Mouse (Mus musculus): ENCODE results near the gene Snta1.

Snta1 gene

DNA sequence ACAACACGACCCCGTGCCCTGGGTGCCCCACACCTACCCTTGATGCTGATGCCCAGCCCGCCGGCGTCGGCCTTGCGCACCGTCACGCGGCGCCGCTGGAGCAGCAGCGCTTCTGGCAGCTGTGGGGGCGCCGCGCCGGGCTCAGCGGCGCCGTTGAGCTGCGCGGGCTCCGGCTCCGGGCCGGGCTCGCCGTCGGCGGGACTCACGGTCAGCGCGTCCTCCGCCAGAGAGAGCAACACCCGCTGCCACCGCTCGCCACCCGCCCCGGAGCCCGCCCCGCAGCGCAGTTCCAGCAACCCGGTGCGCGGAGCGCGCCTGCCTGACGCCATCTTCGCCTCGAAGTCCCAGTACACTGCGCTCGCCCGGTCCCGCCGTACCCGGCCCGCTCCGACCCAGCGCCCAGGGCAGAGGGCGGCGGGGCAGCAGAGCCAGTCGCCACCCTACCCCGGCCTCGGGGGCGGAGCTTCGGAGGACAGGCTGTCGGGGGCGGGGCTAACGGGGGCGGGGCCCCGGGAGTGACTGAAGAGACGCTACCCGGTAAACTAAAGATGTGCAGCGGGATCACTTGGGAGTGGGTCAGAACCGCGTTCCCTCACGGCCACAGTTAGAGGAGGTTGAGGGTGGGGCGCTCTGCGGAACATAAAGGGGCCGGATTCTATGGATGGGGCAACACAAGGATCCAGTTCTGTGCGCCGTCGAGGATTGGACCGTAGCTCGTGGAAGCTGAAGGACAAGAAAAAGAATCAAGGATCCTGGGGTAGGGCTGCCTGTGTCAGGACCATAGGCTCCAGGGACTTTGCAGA is at the start of gene Snta1:
Gene Snta1, minus strand, starts transcription at position 457 of the 803 bp plus-strand sequence.
- DNase-seq (ENCODE audit: low spot score in 2 of 2): peak; percentile 71 to 78

GRCm38 (mm10) chr2:154456621-154457020 is 48.7 kb upstream of the Snta1 start:
- DNase-seq (ENCODE audit: low spot score in 2 of 2): no peak

DNA sequence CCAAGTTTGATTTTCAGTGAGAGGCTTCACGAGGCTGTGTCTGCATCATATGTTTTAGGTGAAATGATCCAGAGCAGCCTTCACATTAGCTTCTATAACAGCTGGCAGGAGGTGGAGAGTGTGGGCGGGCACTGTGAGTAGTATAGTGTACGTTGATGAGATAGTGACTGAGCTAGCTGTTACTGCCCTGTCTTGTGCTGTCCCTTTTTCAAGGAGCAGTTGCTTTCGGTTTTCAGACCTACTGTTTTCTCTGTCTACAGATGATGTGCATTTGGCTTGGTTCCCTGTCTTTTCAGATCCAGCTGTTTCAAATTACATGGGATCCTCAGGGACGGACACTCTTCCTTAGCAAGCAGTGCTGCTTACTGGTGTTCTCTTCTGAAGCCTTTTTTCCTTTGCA is 47.9 kb upstream of the Snta1 start:
- no peak for DNase-seq (ENCODE audit: low spot score in 2 of 2)

GRCm38 (mm10) chr2:154454605-154455004 is 46.7 kb upstream of the Snta1 start:
- no peak for DNase-seq (ENCODE audit: low spot score in 2 of 2)

- no peak for DNase-seq (ENCODE audit: low spot score in 2 of 2)
These were observed 46.2 kb upstream of the Snta1 start for GRCm38 (mm10) chr2:154454099-154454498.

DNA sequence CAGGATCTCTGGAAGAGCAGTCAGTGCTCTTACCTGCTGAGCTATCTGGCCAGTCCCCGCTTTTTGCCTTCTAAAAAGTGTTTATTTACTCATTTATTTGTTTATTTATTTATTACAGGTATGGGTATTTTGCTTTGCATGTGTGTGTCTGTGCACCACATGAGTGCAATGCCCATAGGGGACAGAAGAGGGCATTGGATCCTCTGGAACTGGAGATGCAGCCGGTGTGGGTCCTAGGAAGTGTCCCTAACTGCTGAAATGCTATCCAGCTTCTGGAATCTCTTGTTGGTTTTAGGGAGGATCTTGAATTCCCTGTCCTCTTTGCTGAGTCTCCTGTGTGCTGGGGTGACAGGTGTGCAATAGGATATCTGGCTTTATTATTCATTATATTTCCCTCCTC is 45.1 kb upstream of the Snta1 start:
- DNase-seq (ENCODE audit: low spot score in 2 of 2): no peak

GRCm38 (mm10) chr2:154448633-154449032 is 40.7 kb upstream of the Snta1 start:
- no peak for DNase-seq (ENCODE audit: low spot score in 2 of 2)

DNA sequence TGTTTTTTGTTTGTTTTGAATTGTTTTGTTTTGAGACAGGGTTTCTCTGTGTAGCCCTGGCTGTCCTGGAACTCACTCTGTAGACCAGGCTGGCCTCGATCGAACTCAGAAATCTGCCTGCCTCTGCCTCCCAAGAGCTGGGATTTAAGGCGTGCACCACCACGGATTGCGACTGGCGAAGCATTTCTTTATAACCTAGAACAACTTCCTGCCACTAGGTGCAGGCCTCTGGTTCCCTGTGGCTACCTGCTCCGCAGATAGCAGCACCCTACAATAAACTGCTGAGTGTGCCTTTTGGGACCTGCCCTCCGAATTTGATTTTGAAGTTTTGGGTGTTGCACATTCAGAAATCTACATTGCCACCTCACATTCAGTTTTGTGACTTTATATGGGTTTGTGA is 39.9 kb upstream of the Snta1 start:
- DNase-seq (ENCODE audit: low spot score in 2 of 2): no peak

DNA sequence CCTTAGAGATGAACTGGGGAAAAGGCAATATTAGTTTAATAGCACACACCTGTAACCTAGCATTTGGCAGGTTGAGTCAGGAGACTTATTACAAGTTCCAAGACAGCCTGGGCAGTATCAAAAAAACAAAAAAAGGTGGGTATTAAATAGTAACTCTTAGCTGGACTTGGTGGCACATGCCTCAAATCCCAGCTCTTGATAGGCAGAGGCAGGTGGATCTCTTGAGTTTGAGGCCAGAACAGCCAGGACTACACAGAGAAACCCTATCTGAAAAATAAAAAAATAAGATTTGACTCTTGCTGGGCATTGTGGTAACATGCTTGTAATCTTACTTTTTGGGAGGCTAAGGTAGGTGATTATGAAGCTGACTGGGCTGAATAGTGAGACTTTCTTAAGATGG is 32.6 kb upstream of the Snta1 start:
- DNase-seq (ENCODE audit: low spot score in 2 of 2): no peak

DNA sequence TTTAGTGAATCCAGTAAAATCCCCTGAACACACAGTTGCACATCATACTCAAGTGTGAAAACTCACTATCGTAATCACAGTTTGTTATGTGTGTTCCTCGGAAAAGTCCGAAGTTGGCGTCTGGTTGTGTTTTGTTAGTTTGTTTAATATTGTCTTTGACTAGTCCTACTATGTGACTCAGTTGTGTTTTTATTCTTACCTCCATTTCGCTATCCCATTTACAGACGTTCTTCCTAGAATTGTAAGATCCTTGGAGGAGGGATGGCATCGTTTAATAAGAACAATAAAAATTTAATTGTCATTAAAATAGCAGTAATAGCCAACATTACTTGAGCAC is 29.3 kb upstream of the Snta1 start:
- no peak for DNase-seq (ENCODE audit: low spot score in 2 of 2)

- DNase-seq (ENCODE audit: low spot score in 2 of 2): peak in 1 of 2 experiments; percentile 46
These were observed 28.7 kb upstream of the Snta1 start, which contains the start of gene Cbfa2t2 for GRCm38 (mm10) chr2:154436458-154437190. Gene Cbfa2t2, plus strand, starts transcription at chr2:154436481.

DNA sequence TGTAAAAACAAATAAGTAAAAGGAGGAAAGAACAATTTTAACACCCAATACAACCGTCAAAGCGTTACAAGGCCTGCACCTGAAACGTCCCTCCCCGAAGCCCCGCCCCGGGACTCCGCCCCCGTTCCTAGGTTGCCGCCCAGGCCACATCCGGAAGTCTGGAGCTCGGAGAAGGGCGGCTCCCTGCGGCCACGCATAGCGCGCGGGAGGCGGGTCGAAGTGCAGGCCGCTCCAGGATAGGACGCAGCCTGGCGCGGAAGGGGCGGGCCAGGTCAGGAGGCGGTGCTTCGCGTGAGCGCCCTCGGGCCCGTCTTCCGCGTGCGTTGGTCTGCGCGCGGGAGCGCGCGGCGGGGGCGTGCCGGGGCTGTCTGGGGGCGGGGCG is 28.2 kb upstream of the Snta1 start:
- DNase-seq (ENCODE audit: low spot score in 2 of 2): peak; percentile 99

- no peak for DNase-seq (ENCODE audit: low spot score in 2 of 2)
These were observed 26.8 kb upstream of the Snta1 start for GRCm38 (mm10) chr2:154434690-154435089.

DNA sequence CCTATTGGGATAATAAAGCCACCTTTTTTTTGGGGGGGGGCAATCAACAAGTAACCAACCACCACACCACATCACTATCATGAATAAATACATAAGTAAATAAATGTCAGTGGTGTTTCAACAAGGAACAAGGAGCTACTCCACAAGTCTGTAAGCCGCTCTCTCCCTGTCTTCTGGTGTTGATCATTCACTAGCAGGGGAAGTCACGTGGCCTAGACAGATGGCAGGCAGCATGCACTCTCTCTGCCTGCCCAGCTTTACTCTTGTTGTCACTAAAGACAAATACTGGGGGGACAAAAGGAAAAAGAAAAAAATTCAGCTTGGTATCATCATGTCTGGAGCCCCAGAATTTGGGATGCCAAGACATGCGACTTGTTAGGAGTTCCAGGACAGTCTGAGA is 25.5 kb upstream of the Snta1 start:
- no peak for DNase-seq (ENCODE audit: low spot score in 2 of 2)

- no peak for DNase-seq (ENCODE audit: low spot score in 2 of 2)
These were observed 24.8 kb upstream of the Snta1 start for GRCm38 (mm10) chr2:154432696-154433095.

- no peak for DNase-seq (ENCODE audit: low spot score in 2 of 2)
These were observed 22.7 kb upstream of the Snta1 start for GRCm38 (mm10) chr2:154430566-154430965.

DNA sequence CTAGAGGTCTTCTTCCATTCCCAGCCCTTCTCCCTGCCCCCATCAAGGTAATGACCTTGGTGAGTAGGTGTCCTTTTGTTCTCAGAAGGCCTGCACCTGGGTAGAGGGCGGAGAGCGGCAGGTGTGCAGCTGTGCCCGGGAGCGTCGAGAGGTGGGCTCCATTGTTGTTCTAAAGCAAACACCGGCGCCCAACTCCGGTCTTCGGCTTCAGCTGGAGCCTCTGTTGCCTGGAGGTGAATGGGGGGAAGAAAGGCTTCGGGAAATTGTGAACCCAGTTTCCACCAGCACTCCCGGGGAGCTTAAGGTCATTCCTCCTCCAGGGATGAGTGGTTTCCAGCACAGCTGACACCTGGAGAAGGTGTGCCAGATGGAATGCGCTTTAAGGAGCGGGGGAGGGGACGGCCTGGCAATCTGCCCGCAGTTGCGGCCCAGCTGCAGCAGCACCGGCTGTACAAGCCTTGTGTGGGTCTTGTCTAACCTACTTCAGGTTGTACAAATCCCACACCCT is 20.0 kb upstream of the Snta1 start:
- no peak for DNase-seq (ENCODE audit: low spot score in 2 of 2)

DNA sequence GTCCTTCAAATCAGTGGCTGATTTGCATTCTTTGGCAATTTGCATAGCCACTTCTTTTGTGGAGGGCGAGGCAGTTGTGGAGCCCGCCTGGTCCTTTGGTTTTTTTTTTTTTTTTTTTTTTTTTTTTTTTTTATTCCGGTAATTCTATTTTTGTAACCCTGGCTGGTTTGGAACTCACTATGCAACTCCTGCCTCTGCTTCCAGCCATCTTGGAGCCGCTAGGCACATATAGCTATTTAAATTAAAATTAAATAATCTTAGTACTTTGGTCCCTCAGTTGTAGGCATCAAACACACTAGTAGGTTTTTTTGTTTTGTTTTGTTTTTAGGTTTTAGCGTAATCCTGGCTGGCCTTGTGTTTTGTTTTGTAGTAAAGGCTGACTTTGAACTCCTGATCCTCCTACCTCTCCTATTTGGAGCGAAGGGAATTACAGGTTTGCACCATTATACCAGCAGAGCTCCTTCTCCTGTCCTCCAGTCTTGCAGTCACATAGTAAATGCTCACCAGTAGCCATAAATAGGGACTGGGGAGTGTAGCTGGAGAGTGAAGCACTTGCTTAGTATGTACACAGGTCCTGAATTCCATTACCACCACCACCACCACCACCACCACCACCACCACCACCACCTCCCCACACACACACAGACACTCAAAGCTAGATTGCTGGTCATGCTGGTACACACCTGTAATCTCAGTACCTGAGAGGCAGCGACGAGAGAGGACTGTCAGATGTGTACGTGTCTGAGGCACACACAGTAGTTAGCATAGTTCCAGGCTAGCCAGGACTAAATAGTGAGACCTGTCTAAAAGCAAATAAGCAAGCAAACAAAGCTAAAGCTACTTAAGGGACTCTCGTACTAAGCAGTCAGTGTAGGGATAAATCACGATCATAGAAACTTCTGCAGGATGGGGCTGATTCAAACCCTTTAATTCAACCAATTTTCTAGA is 19.3 kb upstream of the Snta1 start:
- DNase-seq (ENCODE audit: low spot score in 2 of 2): no peak

DNA sequence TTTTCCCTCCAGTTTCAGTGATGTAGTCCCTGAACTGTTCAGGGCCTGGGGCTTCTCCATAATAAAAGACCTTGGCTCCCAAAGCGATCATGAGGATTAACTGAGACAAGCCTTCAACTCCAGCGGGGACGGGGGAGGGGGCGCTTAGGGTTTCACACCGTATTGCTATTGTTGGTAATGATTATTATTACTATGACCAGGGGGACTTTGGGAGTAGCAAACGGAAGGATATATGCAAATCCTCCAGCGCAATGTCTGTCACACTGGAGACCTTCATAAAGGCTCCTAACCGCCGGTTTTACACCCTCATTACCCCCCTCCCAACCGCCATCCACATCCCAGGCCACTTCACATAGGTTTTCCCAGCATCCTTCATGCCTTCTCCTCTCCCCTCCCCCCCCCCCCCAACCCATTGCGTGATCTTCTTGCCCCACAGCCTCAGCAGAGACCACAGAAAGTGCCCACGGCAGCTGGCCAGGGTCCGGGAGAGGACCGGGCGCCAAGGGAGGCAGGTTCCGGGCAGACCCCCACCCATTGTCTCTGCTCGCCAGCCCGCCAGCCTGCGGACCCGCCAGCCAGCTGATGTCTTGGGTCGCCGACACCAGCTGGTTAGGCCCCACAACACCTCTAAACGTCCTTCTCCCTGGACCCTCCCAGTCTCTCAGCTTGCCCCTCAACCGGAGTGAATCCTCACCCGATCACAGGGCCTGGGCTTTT is 18.4 kb upstream of the Snta1 start:
- DNase-seq (ENCODE audit: low spot score in 2 of 2): no peak

- no peak for DNase-seq (ENCODE audit: low spot score in 2 of 2)
These were observed 17.6 kb upstream of the Snta1 start for GRCm38 (mm10) chr2:154425522-154425921.

DNA sequence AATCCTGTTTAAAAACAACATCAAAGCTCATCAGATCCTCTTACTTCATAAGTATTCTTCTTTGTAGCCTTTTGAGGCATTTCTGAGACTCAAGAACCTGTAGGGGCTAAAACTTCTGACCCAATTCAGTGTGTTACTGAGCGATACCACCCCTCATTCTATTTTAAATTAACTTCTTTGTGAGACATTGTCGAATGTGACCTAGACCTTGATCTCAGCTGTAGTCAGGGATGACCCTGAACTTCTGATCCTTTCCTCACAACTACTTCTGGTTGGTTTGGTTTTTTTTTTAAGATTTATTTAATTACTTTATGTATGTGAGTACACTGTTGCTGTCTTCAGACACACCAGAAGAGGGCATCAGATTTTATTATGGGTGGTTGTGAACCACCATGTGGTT is 15.6 kb upstream of the Snta1 start:
- no peak for DNase-seq (ENCODE audit: low spot score in 2 of 2)
